Mouse (Mus musculus) layer of hippocampus, adult 8-10 months (tissue): ENCODE measurements around the gene Spp2. TPM values are rescaled to one million over a fixed set of nuclear protein-coding genes. Genes with fewer than 3 reads are reported as not detected.
"Not testable (repeated sequence)": the region's sequence is repeated elsewhere in the genome, so short reads cannot be mapped to it uniquely, and the experiment has no call there.

Source experiments
- DNase-seq, 2 experiments: peaks; one replicate each; pipeline ENCODE4 v3.0.0; 2022; ENCODE audit warnings: low spot score in 2 of 2
- total RNA-seq, 4 experiments: library from RNA; stranded (reverse); gene quantifications; 2 replicates each; pipeline ENCODE4 v1.2.4; 2022

The Spp2 gene
- total RNA-seq, 4 experiments from 2014 or later, result 0.53 TPM; not detected in 3

- DNase-seq, result no peak
These were observed 26.5 kb downstream of the Spp2 start for GRCm38 (mm10) chr1:88433096-88433883.

- DNase-seq, result no peak
These were observed 27.3 kb downstream of the Spp2 start for GRCm38 (mm10) chr1:88434057-88434456.

GRCm38 (mm10) chr1:88437206-88438126, 30.7 kb downstream of the Spp2 start:
- no peak for DNase-seq

GRCm38 (mm10) chr1:88443383-88443782, 36.6 kb downstream of the Spp2 start:
- no peak for DNase-seq

- no peak for DNase-seq
These were observed 38.6 kb downstream of the Spp2 start for GRCm38 (mm10) chr1:88445400-88445799.

GRCm38 (mm10) chr1:88446270-88447030, 39.7 kb downstream of the Spp2 start:
- DNase-seq, result no peak

- no peak for DNase-seq
These were observed 40.7 kb downstream of the Spp2 start for GRCm38 (mm10) chr1:88447483-88447882.

- DNase-seq, result not testable (repeated sequence)
These were observed 41.3 kb downstream of the Spp2 start for GRCm38 (mm10) chr1:88448094-88448493.

- no peak for DNase-seq
These were observed 43.0 kb downstream of the Spp2 start for GRCm38 (mm10) chr1:88449741-88450140.

- DNase-seq, result no peak
These were observed 43.9 kb downstream of the Spp2 start for GRCm38 (mm10) chr1:88450668-88451067.

GRCm38 (mm10) chr1:88452198-88452597, 45.4 kb downstream of the Spp2 start:
- DNase-seq, result no peak

GRCm38 (mm10) chr1:88454703-88455102, 47.9 kb downstream of the Spp2 start:
- DNase-seq, result no peak

- DNase-seq, result no peak
These were observed 49.0 kb downstream of the Spp2 start for GRCm38 (mm10) chr1:88455761-88456160.

GRCm38 (mm10) chr1:88456451-88457072, 49.8 kb downstream of the Spp2 start:
- DNase-seq, result peak; percentile 51 to 82

GRCm38 (mm10) chr1:88459196-88459595, 52.4 kb downstream of the Spp2 start:
- no peak for DNase-seq

- DNase-seq, result no peak
These were observed 52.9 kb downstream of the Spp2 start for GRCm38 (mm10) chr1:88459655-88460054.

GRCm38 (mm10) chr1:88461096-88461495, 54.3 kb downstream of the Spp2 start:
- DNase-seq, result no peak

GRCm38 (mm10) chr1:88462484-88462883, 55.7 kb downstream of the Spp2 start:
- DNase-seq, result no peak

- no peak for DNase-seq
These were observed 56.5 kb downstream of the Spp2 start for GRCm38 (mm10) chr1:88463241-88463640.

- no peak for DNase-seq
These were observed 57.5 kb downstream of the Spp2 start for GRCm38 (mm10) chr1:88464109-88464905.
